Mouse (Mus musculus) kidney, adult 8-10 months (tissue): ENCODE measurements around the gene Luzp2.

ENCODE experiments used
- DNase-seq, 2 experiments: peaks; one replicate each; pipeline ENCODE4 v3.0.0; 2022

The Luzp2 gene

DNA sequence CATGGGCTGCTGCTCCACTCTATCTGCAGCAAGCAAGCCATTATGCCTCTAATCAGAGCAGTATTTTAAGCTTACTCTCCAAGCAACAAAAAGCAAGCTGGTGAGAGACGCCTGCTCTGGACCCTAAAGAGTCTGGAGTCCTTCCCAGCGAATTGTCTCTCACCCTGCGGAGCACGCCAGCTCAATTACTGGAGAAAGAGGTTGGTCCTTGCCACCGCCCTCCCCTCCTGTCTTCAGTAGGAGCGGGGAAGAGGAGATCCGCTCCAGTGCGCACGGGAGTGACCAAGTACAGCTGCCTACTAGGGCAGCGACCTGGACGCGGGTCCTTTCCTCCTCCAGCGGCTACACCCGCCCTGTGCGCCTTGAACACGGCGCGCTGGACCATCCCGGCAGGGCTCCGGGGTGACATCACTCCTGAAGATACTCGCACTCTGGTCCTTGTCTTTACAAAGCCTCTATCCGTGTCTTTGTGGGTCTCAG lies at the start of gene Luzp2:
Luzp2 (plus strand) TSS at position 127 of the 480 bp plus-strand sequence.
- DNase-seq, result no peak

DNA sequence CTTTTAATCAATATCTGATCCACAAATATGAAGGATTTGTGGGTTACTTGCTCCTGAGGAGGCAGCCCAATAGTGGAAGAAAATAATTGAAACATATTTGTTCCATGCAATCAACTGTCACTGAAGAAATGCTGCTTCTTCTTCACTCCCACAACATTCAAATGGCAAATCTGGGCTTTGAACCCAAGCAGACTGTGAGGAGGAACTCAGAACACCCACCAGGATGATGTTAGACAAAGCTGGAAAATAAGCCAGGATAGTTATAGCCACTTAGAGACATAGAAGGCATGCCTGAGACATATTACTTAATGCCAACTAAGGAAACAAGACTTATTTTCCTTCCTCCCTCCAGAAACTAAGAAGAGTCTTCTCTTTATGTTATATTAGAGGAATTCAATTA lies 47.8 kb upstream of the Luzp2 start:
- DNase-seq, result no peak

DNA sequence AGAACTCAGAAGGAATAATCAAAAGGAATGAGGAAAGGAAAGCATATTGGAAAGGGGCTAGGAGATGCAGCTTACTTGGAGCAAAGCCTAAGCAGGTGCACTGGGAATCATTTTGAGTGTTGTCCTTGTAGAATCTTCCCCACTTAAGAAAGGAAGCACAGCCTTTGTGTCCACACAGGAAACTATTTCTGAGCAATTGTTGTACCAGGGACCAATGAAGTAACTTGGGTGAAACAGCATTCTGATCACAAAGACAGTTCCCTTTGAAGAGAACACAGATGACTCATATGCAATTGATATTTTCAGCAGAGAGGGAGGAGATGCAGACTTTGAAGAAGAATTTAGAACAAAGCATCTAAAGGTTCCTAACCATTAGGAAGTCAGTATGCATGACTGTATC lies 16.7 kb upstream of the Luzp2 start:
- DNase-seq, result no peak

DNA sequence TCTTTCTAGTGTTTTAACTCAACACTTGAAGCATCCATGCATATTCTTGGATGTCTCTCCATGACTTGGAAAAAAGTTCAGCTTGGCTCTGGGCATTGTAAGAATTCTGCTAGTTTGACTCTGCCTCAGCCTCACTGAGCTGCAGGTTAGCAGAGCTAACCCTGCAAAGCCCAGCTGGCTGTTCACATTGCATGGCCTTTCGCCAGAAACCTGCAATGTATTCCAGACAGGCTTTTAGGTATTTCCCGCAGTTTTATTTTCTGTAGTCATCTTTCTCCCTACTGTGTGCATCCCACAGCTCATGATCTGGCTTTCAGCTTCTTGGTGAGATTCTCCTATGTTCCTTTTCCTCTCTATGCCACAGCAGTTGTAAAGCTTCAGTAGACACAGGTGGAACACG lies 6.5 kb upstream of the Luzp2 start:
- no peak for DNase-seq

DNA sequence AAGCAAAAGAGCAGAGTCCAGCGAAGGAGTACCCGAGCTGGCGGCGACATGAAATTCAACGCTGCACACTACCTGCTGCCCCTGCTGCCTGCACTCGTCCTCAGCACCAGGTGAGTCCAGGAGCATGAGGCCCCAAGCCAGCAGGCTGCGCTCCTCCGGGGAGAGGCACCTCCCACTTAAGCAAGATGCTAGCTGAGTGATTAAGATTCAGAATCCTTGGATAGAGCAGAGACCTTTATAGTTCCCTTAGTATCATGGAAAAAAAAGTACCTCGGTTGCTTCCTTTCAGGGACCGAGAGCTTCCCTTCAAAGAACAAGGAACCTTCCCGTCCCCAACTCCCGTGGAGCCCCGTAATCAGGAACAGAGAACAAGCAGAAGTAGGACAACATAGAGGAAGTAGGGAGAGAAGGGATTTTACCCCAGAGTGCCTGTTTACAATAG lies 634 bp downstream of the Luzp2 start:
- DNase-seq, result no peak

DNA sequence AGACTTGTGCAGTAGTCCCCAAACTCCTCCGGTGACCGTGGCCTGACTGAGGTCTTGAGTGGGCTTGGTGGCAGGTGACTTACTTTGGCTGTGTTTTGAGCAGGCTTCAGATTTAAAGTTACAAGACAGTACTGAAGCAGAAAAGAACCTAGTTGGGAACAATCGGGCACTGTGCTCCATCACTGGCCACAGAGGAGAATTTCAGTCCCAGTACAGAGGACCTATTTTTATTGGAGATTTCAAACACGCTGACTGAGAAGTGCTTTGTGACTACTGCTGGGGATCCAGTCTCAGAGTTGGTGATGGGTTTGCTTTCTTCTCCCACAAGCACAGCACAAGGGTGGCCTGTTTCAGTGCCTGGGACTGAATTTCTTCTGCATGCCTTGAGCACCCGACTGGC lies 1.1 kb downstream of the Luzp2 start:
- no peak for DNase-seq

DNA sequence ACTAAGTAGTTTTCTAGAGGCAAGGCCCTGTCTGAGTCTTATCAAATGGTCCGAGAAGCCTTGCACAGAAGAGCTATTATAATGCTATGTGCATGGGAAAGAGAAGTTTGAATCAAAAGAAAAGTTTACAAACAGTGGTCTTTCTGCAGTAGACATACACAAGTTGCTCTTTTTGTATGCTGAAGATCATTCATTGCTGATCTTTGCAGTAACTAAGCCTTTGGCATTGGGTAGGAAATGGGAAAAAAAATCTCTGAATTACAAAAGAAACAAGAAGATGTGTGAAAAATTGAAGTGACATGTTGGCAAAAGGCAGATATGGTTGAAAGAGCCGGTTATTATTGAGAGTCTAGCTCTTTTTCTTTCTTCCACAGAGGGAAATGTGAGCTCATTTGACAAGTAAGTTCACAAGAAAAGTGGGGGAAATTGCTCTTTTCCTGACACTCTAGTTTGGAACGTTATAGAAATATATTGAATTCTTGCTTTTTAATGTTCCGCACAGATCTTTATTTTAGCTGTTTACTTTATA lies 7.6 kb downstream of the Luzp2 start:
- no peak for DNase-seq

DNA sequence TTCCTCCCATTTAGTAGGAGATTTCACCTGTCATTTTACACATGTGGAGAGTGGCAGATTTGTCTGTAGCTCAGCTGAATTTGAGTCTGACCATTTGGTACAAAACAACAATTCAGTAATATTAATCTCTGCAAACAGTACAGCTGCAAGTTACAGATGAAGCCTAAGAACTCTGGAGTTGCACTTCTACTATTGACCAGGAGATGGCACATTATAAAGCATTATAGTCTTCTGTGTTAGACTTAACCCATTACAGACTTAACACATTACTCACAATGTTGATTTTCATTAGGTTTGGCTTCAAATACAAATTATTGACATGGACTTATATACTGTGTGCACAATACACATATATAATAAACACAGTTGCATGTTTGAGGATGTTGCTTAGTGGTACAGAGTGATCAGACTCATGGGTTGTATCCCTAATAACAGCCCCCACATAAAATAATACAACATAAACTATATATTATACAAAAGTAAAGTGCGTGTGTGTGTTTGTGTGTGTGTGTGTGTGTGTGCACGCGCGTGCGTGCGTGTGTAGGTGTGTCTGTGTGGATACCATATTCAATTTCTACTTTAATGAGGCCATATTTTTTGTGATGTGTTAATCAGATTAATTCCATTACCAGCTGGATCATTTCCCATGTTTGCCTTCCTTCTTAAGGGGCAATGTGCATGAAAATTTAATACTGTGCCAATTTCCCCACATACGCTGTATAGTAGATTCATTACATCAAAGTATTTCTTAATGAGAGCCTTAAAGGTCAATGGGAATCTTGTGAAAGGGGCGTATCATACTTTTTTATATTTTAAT lies 10.8 kb downstream of the Luzp2 start:
- DNase-seq, result no peak

DNA sequence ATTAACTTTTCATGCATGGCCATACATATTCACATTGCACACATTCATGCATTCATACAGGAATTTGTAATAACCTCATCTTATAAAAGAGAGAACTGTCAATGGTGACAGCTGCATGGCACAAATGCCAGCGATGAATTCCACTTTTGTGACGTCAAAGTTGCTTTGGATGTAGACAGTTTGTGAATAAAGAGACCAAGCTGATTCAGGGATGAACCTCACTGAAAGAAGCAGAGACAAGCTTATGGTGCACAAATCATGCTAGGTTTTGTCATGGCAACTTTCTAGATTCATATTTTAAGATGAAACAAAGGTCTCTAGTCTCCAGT lies 11.4 kb downstream of the Luzp2 start:
- DNase-seq, result no peak

DNA sequence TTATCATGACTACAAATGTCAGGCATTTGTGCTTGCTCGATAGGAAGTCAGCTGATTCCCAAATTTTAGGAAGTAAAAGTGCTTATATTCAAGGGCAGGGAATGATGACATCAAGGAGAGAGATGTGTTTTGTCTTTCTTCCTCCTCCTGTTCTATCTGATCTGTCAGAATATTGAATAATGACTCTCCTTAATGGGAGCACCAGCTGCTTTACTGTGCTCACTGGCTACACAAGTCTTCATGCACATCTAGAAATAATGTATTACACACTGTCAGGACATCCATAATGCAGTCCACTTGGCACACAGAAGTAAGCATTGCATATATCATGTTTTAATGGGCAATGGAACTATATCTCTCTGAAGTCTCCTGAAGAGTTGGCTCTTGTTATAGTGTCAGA lies 17.6 kb downstream of the Luzp2 start:
- DNase-seq, result no peak

DNA sequence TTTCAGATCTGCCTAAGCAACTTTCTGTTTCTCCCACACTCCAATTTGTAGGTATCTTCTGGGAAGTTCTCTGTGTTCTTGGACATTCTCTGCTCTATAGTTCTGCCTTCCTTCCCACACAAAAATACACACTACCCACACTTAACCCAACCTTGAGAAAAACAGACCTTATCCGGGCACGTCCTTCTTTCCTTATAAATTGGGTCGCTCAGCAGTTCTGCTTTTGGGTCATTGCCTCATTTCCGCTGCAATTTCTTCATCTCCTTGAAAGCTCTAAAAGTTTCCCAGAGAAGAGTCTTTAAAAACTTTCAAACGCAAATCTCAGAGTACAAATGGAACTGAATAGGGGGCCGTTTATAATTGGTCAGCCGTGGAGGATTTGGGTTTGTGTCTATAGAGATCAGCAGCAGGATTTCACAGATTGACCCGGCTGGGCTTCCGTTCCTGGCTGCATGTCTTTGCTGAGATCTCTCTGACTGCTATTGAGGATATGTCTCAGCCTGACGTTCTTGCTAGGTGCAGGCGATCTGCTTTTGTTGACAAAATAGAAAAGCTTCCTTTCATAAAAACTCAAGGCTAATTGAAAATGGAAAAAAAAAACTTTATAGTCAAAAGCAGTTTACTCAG lies 26.0 kb downstream of the Luzp2 start:
- no peak for DNase-seq

DNA sequence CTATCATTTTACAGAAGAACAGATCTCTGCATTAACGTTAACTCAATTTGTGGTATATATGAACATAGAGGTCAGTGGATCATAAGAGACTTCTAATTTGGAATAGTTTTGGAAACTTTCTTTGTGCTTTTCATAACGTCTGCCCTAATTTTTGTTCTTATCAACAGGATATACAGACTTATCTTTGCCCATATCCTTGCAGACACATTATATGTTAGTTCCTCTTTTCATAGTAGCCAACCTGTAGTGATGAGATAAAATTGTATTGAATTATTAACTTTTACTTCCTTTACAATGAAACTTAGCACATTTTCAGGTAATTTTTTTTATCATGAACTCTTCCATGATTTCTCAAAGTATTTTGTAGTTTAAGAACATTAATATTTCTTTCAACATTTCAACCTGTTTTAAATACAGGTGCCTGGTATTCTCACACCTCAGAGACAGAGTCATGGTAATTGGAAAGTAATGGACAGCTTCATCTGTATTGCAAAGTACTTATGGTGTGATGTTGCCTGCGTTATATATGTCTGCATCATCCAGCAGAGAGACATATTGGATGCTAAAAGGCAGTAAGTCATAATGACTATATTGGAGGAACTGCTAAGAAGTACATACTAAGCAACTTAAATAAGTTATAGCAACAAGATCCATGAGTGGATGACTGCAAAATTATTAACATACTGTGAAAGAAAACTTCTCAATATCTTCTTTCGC lies 43.8 kb downstream of the Luzp2 start:
- DNase-seq, result no peak

DNA sequence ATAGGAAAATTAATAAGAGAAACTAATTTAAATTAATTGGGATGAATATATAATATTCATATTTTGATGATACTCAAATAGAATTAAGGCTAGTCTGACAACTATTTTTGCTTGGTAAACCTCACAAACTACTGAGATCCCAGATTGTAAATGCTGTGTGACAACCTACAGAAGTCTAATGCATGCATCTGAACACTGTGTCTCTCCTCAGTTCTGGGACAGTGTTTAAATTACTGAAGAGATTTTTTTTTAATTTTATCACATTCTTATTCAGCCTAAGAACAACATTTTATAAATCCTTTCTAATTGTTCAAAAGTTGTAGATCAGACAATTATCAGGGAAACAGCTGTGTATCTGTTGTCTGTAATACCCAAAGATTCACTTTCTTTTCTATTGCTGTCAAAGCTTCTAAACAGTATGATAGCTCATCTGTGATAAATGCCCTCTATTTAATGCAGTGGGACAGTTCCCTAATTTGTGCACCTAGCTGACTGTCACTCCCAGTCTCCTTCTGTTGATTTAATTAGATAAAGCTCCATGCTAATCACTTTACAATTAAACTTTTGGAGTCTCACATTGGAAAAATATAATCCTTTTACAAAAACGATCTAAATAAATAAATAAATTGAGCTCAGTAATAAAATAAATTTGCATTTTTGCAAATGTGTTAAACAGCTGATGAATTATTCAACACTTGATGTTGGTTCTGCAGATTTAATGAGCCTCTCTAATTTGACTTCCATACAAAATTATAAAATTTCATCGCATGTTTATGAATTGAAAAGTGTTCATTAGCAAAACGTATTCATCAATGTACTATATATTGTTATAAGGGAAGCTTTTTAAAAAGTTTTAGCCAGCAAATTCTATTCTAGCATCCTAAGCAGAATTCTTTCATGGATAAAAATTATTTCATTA lies 58.7 kb downstream of the Luzp2 start:
- DNase-seq, result no peak

DNA sequence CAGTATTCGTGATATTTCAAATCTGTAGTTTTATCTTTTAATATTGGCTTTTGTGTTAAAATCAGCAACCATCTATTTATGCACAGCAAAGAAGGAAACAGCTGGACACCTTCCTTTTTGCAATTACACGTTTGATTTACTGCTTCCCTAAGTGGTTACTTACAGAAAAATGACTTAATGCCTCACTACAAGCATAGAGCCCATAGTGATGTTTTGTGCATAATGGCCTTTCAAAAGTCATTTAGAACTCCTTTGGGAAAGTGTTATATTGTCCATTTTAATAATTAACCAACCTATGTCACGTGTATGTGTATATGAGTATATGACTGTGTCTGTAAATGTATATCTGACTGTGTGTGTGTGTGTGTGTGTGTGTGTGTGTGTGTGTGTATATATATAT lies 63.3 kb downstream of the Luzp2 start:
- no peak for DNase-seq

DNA sequence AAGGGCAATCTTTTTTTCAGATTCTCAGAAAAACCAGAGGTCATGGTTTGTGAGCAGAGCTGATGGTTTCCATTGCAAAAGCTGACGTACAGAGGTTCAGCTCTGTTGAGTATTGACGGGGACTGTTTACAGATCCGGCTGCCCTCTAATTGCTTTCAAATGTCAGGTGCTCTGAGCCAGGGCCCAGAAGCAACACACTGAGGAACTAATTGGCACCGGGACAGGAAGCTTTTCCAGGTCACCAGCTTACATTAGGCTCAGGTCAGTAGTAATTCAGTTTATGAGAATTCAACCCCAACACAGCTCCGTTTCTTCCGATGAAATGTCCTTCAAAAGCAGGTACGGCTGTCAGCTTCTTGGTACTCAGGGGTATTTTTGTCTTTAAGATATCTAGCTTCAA lies 74.7 kb downstream of the Luzp2 start:
- DNase-seq, result peak; percentile 8 to 12

DNA sequence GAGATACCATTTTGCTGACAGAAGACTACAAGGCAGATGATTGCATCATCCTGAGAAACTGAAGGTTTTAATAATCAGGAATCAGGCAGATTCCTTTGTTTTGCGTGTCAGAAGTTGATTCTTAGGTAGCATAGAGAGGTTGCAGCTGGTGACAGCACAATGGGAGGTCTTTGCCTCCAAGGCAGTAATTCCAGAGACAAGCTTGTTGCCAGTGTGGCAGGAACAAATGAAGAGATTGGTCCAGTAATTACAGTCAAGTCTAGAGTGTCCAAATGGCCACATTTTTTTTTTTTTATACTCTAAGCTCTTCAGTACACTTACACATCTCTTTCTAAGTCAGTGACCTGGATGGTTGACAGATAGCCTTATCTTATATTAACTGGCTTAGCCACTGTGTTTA lies 78.7 kb downstream of the Luzp2 start:
- DNase-seq, result no peak

DNA sequence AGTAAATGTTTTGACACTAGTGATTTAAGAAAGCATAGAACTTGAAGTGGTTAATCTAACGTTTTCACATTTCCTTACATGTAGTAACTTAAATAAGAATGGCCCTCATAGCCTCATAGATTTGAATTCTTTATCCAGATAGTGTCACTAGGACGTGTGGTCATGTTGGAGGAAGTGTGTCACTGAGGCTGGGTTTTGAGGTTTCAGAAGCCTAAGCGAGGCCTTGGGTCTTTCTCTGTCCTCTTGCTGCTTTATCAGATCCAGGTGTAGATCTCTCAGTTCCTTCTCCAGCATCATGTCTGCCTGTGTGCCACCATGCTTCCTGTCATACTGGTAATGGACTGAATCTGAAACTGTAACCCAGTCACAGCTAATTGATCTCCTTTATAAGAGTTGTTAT lies 86.7 kb downstream of the Luzp2 start:
- no peak for DNase-seq

DNA sequence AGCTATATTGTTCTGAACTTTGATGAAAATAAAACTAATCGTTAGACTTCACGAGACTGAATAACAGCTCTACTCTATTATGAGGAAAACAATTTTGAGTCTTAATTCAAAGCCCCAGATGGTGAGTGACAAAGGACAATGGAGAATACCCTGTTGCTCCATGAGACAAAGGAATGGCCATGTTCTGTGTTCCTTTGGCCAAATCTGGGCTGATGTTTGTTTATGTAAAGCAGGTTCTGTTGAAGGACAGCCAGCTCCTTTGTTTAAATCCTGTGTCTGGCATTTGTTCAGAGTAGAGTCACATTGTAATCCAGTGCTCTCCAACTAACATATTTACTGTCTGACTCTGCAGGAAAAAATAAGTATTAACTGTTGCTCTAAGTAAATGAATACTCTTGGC lies 121.5 kb downstream of the Luzp2 start:
- DNase-seq, result no peak

DNA sequence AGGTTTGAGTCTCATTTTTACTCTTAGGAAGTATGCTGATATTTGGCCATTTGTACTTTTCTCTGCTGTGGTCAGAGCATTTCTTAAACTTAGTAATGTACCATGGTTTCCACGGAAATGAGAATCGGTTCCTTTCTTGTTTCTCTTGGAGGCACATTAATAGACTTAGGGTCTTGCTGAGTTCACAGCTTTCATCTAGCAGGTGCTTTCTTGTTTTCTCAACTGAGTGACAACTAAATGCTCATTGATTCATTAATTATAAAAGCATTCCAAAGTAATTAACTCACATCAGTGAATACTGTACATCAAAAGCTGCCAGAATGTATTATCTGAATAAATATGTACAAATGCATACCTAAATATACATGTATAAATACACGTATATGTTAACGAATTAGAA lies 127.4 kb downstream of the Luzp2 start:
- no peak for DNase-seq

DNA sequence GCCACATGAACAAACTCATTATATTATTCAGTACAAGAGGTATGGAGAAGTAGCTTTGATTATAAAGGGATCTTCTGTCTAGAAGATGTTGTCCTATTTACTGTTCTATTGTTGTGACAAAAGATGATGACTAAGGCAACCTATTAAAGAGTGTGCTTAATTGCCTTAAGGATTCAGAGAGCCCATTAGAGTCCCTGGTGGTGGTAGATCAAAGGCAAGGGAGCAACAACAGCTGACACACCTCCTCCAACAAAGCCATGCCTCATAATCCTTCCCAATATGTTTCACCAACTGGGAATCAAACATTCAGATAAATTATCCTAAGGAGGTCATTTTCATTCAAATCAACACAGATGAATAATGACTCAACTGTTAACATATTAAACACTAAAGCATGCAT lies 142.1 kb downstream of the Luzp2 start:
- no peak for DNase-seq

DNA sequence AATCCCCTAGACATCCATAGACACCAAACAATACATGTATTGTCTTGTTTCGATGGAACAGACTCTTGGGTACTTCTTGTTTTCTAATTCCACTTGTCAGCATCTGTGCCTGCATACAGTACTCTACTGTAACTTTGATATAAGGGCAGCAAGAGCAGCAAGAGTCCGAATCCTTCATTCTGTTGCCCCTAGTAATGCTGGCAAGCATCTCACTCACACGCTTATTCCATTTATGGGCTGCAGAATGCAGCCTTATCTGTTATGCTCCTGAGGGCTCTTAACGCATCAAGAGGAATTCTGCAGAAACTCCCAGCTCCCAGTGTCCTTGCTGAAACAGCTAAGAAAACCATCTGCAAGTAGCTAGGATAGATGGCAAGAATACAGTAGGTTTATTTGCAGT lies 145.3 kb downstream of the Luzp2 start:
- no peak for DNase-seq

DNA sequence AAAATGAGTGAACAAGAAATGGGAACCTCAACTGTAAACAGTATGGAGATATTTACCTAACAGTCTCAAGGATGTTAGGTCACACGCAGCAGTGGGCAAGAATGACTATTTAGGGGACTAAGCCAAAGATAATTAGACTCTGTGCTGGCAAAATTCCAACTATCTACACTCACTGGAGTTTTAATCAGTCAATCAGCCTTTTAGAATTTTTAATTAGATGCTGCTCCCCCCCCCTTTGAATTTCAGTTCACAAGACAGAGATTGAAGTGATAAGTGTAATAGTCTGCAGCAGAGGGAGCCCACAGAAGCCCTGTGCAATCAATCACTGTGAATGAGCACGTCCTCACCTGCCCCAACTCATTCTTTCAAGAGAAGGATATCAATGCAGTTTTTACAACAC lies 165.1 kb downstream of the Luzp2 start:
- no peak for DNase-seq
